In the genomic region with DNA sequence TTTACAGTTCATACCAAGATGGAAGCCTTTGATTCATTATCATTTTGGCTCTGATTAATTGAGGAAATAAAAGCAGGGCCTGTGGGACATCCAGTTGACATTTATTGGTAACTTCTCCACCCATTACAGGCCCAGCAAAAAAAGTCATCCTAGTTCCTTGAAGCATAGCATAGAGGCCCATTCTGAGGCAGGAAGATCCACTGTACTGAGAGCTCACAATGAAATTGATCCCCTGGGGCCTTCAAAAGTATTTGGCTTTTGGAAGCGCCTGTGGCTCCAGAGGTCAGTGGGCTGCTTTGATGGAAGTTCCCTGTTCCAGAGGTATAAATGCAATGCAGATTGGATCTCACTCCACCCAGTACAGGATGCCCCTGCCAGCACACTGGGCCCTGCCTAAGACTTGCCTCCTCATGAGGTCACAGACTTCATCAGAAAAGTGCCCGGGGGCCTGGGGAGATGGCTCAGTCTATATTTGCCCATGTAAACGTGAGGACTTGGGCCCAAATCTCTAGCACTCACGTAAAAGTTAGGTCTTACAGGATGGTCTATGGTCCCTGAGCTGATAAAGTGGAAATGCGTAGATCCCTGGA, we compare ENCODE assay signal across 19 mouse cellular contexts.
DNase-seq lines count a peak whose midpoint lies in the region; ATAC-seq lines count a peak whose summit lies in the region.
"Had no signal": no experiment of that assay in that cellular context is flagged by ENCODE, and none has a peak within 500 bp of the region (broad histone marks: within the 10 kb centered on the region; RNA-seq: fewer than 3 reads in every experiment).

No protein-coding gene starts in this region.

- H3K4me1 ChIP-seq in heart, embryonic 10.5 days, result peaks cover 24% of the 10 kb centered on the region
- no peaks in the 10 kb centered on the region for H3K4me1 ChIP-seq in midbrain, embryonic 11.5 days (ENCODE audit: control insufficient read depth, insufficient read depth, low read length)
- H3K4me1 ChIP-seq in midbrain, embryonic 13.5 days (replicated peaks), result peaks cover 10% of the 10 kb centered on the region
- peaks cover 42% of the 10 kb centered on the region for H3K4me1 ChIP-seq in limb, embryonic 10.5 days

- H3K27me3 ChIP-seq in heart, embryonic 10.5 days (ENCODE audit: insufficient read depth, poor library complexity, severe bottlenecking), result no peaks in the 10 kb centered on the region
- H3K27me3 ChIP-seq in midbrain, embryonic 11.5 days (ENCODE audit: control insufficient read depth, insufficient read depth, low read length), result no peaks in the 10 kb centered on the region
- no peaks in the 10 kb centered on the region for H3K27me3 ChIP-seq in midbrain, embryonic 13.5 days
- no peaks in the 10 kb centered on the region for H3K27me3 ChIP-seq in limb, embryonic 10.5 days (ENCODE audit: low read depth, poor library complexity, severe bottlenecking)
- H3K27me3 ChIP-seq: CH12.LX; heart, embryonic 15.5 days had no signal

- no peak overlapping the region for H3K27ac ChIP-seq in heart, embryonic 10.5 days
- H3K27ac ChIP-seq in midbrain, embryonic 11.5 days (ENCODE audit: low read depth, low read length), result no peak overlapping the region
- no peak overlapping the region for H3K27ac ChIP-seq in midbrain, embryonic 13.5 days
- peak overlapping the region; percentile 15 for H3K27ac ChIP-seq in limb, embryonic 10.5 days
- H3K27ac ChIP-seq: heart, embryonic 15.5 days; hindbrain, embryonic 10.5 days; hindbrain, postnatal 0 days had no signal

- ATAC-seq in midbrain, embryonic 11.5 days (ENCODE audit: low FRiP score), result no peak
- no peak for ATAC-seq in midbrain, embryonic 13.5 days
- ATAC-seq: hindbrain, postnatal 0 days had no signal

- H3K4me2 ChIP-seq in midbrain, embryonic 11.5 days, result no peak overlapping the region
- H3K4me2 ChIP-seq in midbrain, embryonic 13.5 days (replicated peaks), result no peak overlapping the region
- H3K4me2 ChIP-seq: heart, embryonic 15.5 days; liver, embryonic 11.5 days; lung, embryonic 14.5 days had no signal

- H3K9ac ChIP-seq in midbrain, embryonic 11.5 days (ENCODE audit: low read length), result no peak overlapping the region
- H3K9ac ChIP-seq in midbrain, embryonic 13.5 days (replicated peaks), result no peak overlapping the region
- H3K9ac ChIP-seq: heart, embryonic 15.5 days; lung, embryonic 14.5 days had no signal

- 83% methylated on average over 5 of the region's 5 CpGs for WGBS in heart, embryonic 10.5 days
- 82% methylated on average over 5 of the region's 5 CpGs for WGBS in midbrain, embryonic 11.5 days
- WGBS in midbrain, embryonic 13.5 days, result 90% methylated on average over 5 of the region's 5 CpGs
- 80% methylated on average over 5 of the region's 5 CpGs for WGBS in limb, embryonic 10.5 days

- no peaks in the 10 kb centered on the region for H3K36me3 ChIP-seq in heart, embryonic 10.5 days
- H3K36me3 ChIP-seq in midbrain, embryonic 11.5 days (ENCODE audit: control insufficient read depth, insufficient read depth, low read length), result no peaks in the 10 kb centered on the region
- H3K36me3 ChIP-seq in midbrain, embryonic 13.5 days, result no peaks in the 10 kb centered on the region
- H3K36me3 ChIP-seq in limb, embryonic 10.5 days, result no peaks in the 10 kb centered on the region
- H3K36me3 ChIP-seq: heart, embryonic 15.5 days; hindbrain, embryonic 10.5 days had no signal

- peak; percentile 58 for DNase-seq in heart, embryonic 10.5 days (ENCODE audit: low spot score)
- DNase-seq in heart, postnatal 10 days, result no peak
- DNase-seq in midbrain, embryonic 11.5 days (ENCODE audit: low spot score, missing footprints), result peak; percentile 33
- DNase-seq in limb, embryonic 10.5 days (ENCODE audit: low spot score), result peak; percentile 28
- no peak for DNase-seq in thymus, postnatal 36 days
- no peak for DNase-seq in spleen, postnatal 36 days (ENCODE audit: low spot score in 2 of 2)
- DNase-seq: adrenal gland, postnatal 25 days; cerebellum, adult 11-12 months; cerebellum, postnatal 14 days; kidney, adult 2 months; lung, embryonic 14.5 days; lung, postnatal 36 days; thymus, postnatal 4 days had no signal

- intact Hi-C loops in heart, postnatal 10 days (cut with DNase I), result no loop called here

- no peaks in the 10 kb centered on the region for H3K9me3 ChIP-seq in heart, embryonic 10.5 days
- H3K9me3 ChIP-seq in midbrain, embryonic 11.5 days (ENCODE audit: control insufficient read depth, low read length), result no peaks in the 10 kb centered on the region
- H3K9me3 ChIP-seq in midbrain, embryonic 13.5 days, result no peaks in the 10 kb centered on the region
- no peaks in the 10 kb centered on the region for H3K9me3 ChIP-seq in limb, embryonic 10.5 days (replicated peaks)
- H3K9me3 ChIP-seq: heart, embryonic 15.5 days; hindbrain, embryonic 10.5 days had no signal

- H3K4me3 ChIP-seq in heart, embryonic 10.5 days, result no peak overlapping the region
- H3K4me3 ChIP-seq in midbrain, embryonic 11.5 days (ENCODE audit: low read depth, low read length), result no peak overlapping the region
- H3K4me3 ChIP-seq in midbrain, embryonic 13.5 days (replicated peaks), result no peak overlapping the region
- no peak overlapping the region for H3K4me3 ChIP-seq in limb, embryonic 10.5 days
- H3K4me3 ChIP-seq: heart, embryonic 15.5 days; hindbrain, embryonic 10.5 days had no signal

Comparison
In these comparisons a context has a peak if more than half of its experiments do, and no peak if none do; other contexts are left out.
1. DNase-seq: peak in heart, embryonic 10.5 days (single experiment), midbrain, embryonic 11.5 days (single experiment) and limb, embryonic 10.5 days (single experiment); none in heart, postnatal 10 days (0 of 2), thymus, postnatal 36 days (0 of 2) and spleen, postnatal 36 days (0 of 2).